Mouse (Mus musculus) embryonic fibroblast, embryonic 13.5 days (primary cell): ENCODE data around the gene Ugt1a6b.

Experiments used
- CTCF ChIP-seq: IDR thresholded peaks from 2 replicates; pipeline ENCODE4 v1.5.1; 2011; ENCODE audit warnings: mild to moderate bottlenecking, control low read depth, low read length, moderate library complexity, borderline replicate concordance; ENCODE audit not compliant: insufficient read depth
- POLR2A ChIP-seq: IDR thresholded peaks from 2 replicates; pipeline ENCODE4 v1.6.1; 2011; ENCODE audit warnings: low read depth, mild to moderate bottlenecking, control low read depth, low read length, moderate library complexity

DNA sequence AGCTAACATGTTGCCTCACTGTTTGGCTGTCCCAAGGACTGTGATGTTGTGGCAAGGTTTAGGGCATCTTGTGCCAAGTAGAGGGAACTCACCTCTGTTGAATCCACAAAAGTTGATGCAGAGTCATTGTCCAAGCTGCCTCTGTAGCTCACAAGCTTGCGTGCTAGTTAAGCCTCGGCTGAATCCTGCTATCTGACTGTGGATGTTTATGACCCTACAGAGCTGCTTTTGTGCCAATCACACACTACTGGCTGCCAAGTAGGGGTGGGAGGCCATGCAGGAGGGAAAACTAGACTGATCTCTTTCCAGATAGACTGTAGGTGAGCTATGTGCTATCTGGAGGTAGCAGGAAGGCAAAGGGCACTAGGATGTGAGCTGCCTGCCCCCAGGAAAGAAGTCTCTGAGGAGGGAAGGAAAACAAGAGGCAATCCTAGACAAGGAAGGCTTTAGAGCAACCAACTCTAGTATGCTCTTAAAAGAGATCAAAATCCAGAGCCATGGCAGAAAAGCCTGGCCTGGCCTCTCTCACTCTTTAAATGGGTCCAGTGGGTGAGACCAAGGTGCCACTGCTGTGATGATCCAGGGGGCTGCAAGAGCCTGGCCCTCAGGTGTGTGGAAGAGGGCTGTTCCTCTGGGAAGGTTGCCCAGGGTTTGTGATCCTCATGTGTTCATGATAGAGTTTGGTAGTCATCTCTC is 110.9 kb downstream of the Ugt1a6b start:
- no peak for TF ChIP-seq CTCF
- no peak for TF ChIP-seq POLR2A
